ENCODE assay signal across 10 mouse cellular contexts in the genomic region with DNA sequence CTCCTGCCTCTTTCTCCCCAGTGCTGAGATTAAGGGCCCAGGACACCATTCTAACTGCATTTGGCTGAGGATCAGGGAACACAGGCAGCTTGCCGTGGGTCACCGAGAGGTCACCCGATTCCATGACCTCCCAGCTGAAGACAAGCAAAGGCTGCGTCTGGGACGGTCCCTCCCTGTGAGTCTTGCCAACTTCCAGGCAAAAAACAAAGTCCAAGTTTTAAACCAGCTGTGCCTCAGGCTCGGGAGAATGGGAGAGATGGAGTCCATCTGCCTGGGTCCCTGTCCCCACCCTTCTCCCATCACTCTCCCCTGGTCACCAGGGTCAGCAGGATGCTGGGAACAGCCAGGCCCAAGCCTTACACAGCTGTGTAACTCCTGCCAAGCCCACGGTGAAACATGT. TPM values are rescaled to one million over a fixed set of nuclear protein-coding genes. Genes with fewer than 3 reads are reported as not detected.
DNase-seq lines count a peak whose midpoint lies in the region; ATAC-seq lines count a peak whose summit lies in the region.
"Had no signal": no experiment of that assay in that cellular context is flagged by ENCODE, and none has a peak within 500 bp of the region (broad histone marks: within the 10 kb centered on the region; RNA-seq: fewer than 3 reads in every experiment).

No protein-coding gene starts in this region.

- H3K36me3 ChIP-seq in heart, embryonic 16.5 days (ENCODE audit: control insufficient read depth, insufficient read depth), result no peaks in the 10 kb centered on the region
- peaks cover 59% of the 10 kb centered on the region for H3K36me3 ChIP-seq in limb, embryonic 10.5 days

- H3K9me3 ChIP-seq in heart, embryonic 16.5 days (replicated peaks; ENCODE audit: control insufficient read depth, low read length), result 0 out of 2 replicates have a peak, but pooled peaks cover 3% of the 10 kb centered on the region
- no peaks in the 10 kb centered on the region for H3K9me3 ChIP-seq in limb, embryonic 10.5 days (replicated peaks)
- H3K9me3 ChIP-seq: embryonic facial prominence, embryonic 15.5 days had no signal

- no peak overlapping the region for H3K4me3 ChIP-seq in heart, embryonic 16.5 days (ENCODE audit: low read length)
- H3K4me3 ChIP-seq in limb, embryonic 10.5 days, result no peak overlapping the region
- H3K4me3 ChIP-seq: embryonic facial prominence, embryonic 15.5 days had no signal

- H3K9ac ChIP-seq in heart, embryonic 16.5 days (ENCODE audit: low read length), result no peak overlapping the region
- H3K9ac ChIP-seq: embryonic facial prominence, embryonic 15.5 days had no signal

- H3K27me3 ChIP-seq in heart, embryonic 16.5 days (ENCODE audit: control insufficient read depth, insufficient read depth, low read length), result no peaks in the 10 kb centered on the region
- H3K27me3 ChIP-seq in limb, embryonic 10.5 days (ENCODE audit: low read depth, poor library complexity, severe bottlenecking), result no peaks in the 10 kb centered on the region
- H3K27me3 ChIP-seq: embryonic facial prominence, embryonic 15.5 days; Patski had no signal

- peak; percentile 50 for DNase-seq in urinary bladder, postnatal 25 days (ENCODE audit: low spot score)
- DNase-seq in urinary bladder, adult 2 months (ENCODE audit: low spot score), result no peak
- DNase-seq in limb, embryonic 10.5 days (ENCODE audit: low spot score), result no peak
- DNase-seq in spleen, postnatal 4 days (ENCODE audit: low spot score in 2 of 2), result no peak
- no peak for DNase-seq in retina, embryonic 14.5 days (ENCODE audit: low spot score)
- no peak for DNase-seq in B cell, adult 2 months

- no peak overlapping the region for H3K4me2 ChIP-seq in heart, embryonic 16.5 days (ENCODE audit: low read depth, low read length)
- H3K4me2 ChIP-seq: embryonic facial prominence, embryonic 15.5 days had no signal

- peak overlapping the region; percentile 56 for H3K27ac ChIP-seq in heart, embryonic 16.5 days (ENCODE audit: low read length)
- peak overlapping the region; percentile 62 for H3K27ac ChIP-seq in limb, embryonic 10.5 days
- H3K27ac ChIP-seq: embryonic facial prominence, embryonic 15.5 days had no signal

- H3K4me1 ChIP-seq in heart, embryonic 16.5 days (ENCODE audit: control insufficient read depth, insufficient read depth, low read length), result peaks cover 12% of the 10 kb centered on the region
- H3K4me1 ChIP-seq in limb, embryonic 10.5 days, result peaks cover 48% of the 10 kb centered on the region

- 42% methylated on average over 7 of the region's 7 CpGs for WGBS in heart, embryonic 16.5 days
- WGBS in limb, embryonic 10.5 days, result 37% methylated on average over 7 of the region's 7 CpGs

- 0 out of 2 replicates have a peak, but pooled peaks have one; percentile 12 for ATAC-seq in heart, embryonic 16.5 days (replicated peaks; ENCODE audit: extremely low read depth, insufficient read depth, low FRiP score)
- no peak for ATAC-seq in activated CD4-positive, CD25-positive, alpha-beta regulatory T cell, adult 4 months
- ATAC-seq: Patski had no signal

RNA-seq across cellular contexts. Expression of gene Clip2, which starts 10.6 kb away (rescaled TPM):
- polyA plus RNA-seq in urinary bladder, adult 2 months (2012; rRNA removed), result 11.1 and 15.6 TPM in 2 replicates
- 1.4 TPM in 2 replicates for polyA plus RNA-seq in heart, embryonic 16.5 days (2015; fragmentation: Nextera tagmentation; extraction: Ambion mirVana)
- polyA plus RNA-seq in limb, embryonic 10.5 days (2016; fragmentation: Nextera tagmentation; extraction: Ambion mirVana), result 5.9 and 7.1 TPM in 2 replicates
- 1 to 10 TPM in 1 of 2 experiments, under 1 TPM in 1; 0.30 to 1.1 TPM for polyA plus RNA-seq in activated CD4-positive, CD25-positive, alpha-beta regulatory T cell, adult 4 months (2017; shearing (Covaris generic))

RNA-seq across cellular contexts. Expression of gene Syna, which starts 18.3 kb away (rescaled TPM):
- 0.09 and 0.10 TPM in 2 replicates for polyA plus RNA-seq in urinary bladder, adult 2 months (2012; rRNA removed)
- not detected in 2 replicates for polyA plus RNA-seq in heart, embryonic 16.5 days (2015; fragmentation: Nextera tagmentation; extraction: Ambion mirVana)
- polyA plus RNA-seq in limb, embryonic 10.5 days (2016; fragmentation: Nextera tagmentation; extraction: Ambion mirVana), result 0.06 and 0.08 TPM in 2 replicates
- polyA plus RNA-seq in activated CD4-positive, CD25-positive, alpha-beta regulatory T cell, adult 4 months (2017; shearing (Covaris generic)), result under 1 TPM in 1 of 2 experiments, not detected in 1; 0.43 TPM

RNA-seq across cellular contexts. Expression of gene Rfc2, which starts 39.5 kb away (rescaled TPM):
- 69.2 and 82.6 TPM in 2 replicates for polyA plus RNA-seq in urinary bladder, adult 2 months (2012; rRNA removed)
- polyA plus RNA-seq in heart, embryonic 16.5 days (2015; fragmentation: Nextera tagmentation; extraction: Ambion mirVana), result 190 and 224 TPM in 2 replicates
- 431 and 443 TPM in 2 replicates for polyA plus RNA-seq in limb, embryonic 10.5 days (2016; fragmentation: Nextera tagmentation; extraction: Ambion mirVana)
- 100 to 1,000 TPM; 129 to 149 TPM for polyA plus RNA-seq in activated CD4-positive, CD25-positive, alpha-beta regulatory T cell, adult 4 months (2017; shearing (Covaris generic))
